Mouse (Mus musculus): ENCODE results near the gene Syne3. TPM values are rescaled to one million over a fixed set of nuclear protein-coding genes. Genes with fewer than 3 reads are reported as not detected.

Gene Syne3
- polyA plus RNA-seq, 1 experiment from 2014 or later, result 0.32 TPM

GRCm38 (mm10) chr12:105025271-105025946, 15.8 kb upstream of the Syne3 start:
- H3K4me3 ChIP-seq, result no peak overlapping the region
- peaks cover 4% of the 10 kb centered on the region; the same call in 1 of the 2 replicates for H3K4me1 ChIP-seq (replicated peaks)
- ATAC-seq (ENCODE audit: insufficient number of reproducible peaks, low FRiP score), result peak; percentile 85
- no peak overlapping the region for H3K4me2 ChIP-seq
- peaks cover 13% of the 10 kb centered on the region for H3K9me3 ChIP-seq (replicated peaks)
- 33% methylated on average over 8 of the region's 8 CpGs for WGBS
- no peaks in the 10 kb centered on the region for H3K27me3 ChIP-seq (replicated peaks)
- H3K9ac ChIP-seq, result no peak overlapping the region
- peaks cover 16% of the 10 kb centered on the region for H3K36me3 ChIP-seq
- no peak overlapping the region for H3K27ac ChIP-seq (ENCODE audit: poor library complexity, severe bottlenecking)

GRCm38 (mm10) chr12:105022776-105023175, 13.2 kb upstream of the Syne3 start:
- Histone ChIP-seq H3K4me3 (no peak overlapping the region), H3K27ac (ENCODE audit: poor library complexity, severe bottlenecking) (no peak overlapping the region), H3K36me3 (no peaks in the 10 kb centered on the region), H3K4me1 (replicated peaks) (peaks cover 13% of the 10 kb centered on the region), H3K9me3 (replicated peaks) (peaks cover 13% of the 10 kb centered on the region), H3K9ac (no peak overlapping the region), H3K4me2 (no peak overlapping the region), H3K27me3 (replicated peaks) (no peaks in the 10 kb centered on the region)
- WGBS, result 93% methylated on average over 9 of the region's 9 CpGs
- ATAC-seq (ENCODE audit: insufficient number of reproducible peaks, low FRiP score), result no peak

GRCm38 (mm10) chr12:105022141-105022540, 12.5 kb upstream of the Syne3 start:
- peaks cover 13% of the 10 kb centered on the region for H3K9me3 ChIP-seq (replicated peaks)
- no peaks in the 10 kb centered on the region for H3K27me3 ChIP-seq (replicated peaks)
- H3K4me3 ChIP-seq, result no peak overlapping the region
- H3K27ac ChIP-seq (ENCODE audit: poor library complexity, severe bottlenecking), result no peak overlapping the region
- ATAC-seq (ENCODE audit: insufficient number of reproducible peaks, low FRiP score), result no peak
- H3K4me2 ChIP-seq, result no peak overlapping the region
- no peak overlapping the region for H3K9ac ChIP-seq
- H3K36me3 ChIP-seq, result no peaks in the 10 kb centered on the region
- peaks cover 9% of the 10 kb centered on the region for H3K4me1 ChIP-seq (replicated peaks)
- 50% methylated on average over 7 of the region's 7 CpGs for WGBS

GRCm38 (mm10) chr12:105021441-105022069, 11.9 kb upstream of the Syne3 start:
- no peak overlapping the region for H3K9ac ChIP-seq
- peaks cover 9% of the 10 kb centered on the region for H3K4me1 ChIP-seq (replicated peaks)
- no peaks in the 10 kb centered on the region for H3K36me3 ChIP-seq
- H3K27ac ChIP-seq (ENCODE audit: poor library complexity, severe bottlenecking), result no peak overlapping the region
- no peak for ATAC-seq (ENCODE audit: insufficient number of reproducible peaks, low FRiP score)
- WGBS, result 70% methylated on average over 8 of the region's 8 CpGs
- H3K4me2 ChIP-seq, result no peak overlapping the region
- H3K27me3 ChIP-seq (replicated peaks), result no peaks in the 10 kb centered on the region
- no peak overlapping the region for H3K4me3 ChIP-seq
- H3K9me3 ChIP-seq (replicated peaks), result peaks cover 13% of the 10 kb centered on the region

GRCm38 (mm10) chr12:105019359-105020219, 10.0 kb upstream of the Syne3 start:
- Histone ChIP-seq H3K27ac (ENCODE audit: poor library complexity, severe bottlenecking) (0 out of 2 replicates have a peak overlapping the region, but pooled peaks have one; percentile 19), H3K4me3 (no peak overlapping the region), H3K4me1 (replicated peaks) (peaks cover 9% of the 10 kb centered on the region), H3K9me3 (replicated peaks) (peaks cover 13% of the 10 kb centered on the region), H3K36me3 (no peaks in the 10 kb centered on the region), H3K27me3 (replicated peaks) (no peaks in the 10 kb centered on the region), H3K9ac (no peak overlapping the region), H3K4me2 (peak overlapping the region; percentile 41)
- 42% methylated on average over 19 of the region's 19 CpGs for WGBS
- ATAC-seq (ENCODE audit: insufficient number of reproducible peaks, low FRiP score), result peak; percentile 81

- Histone ChIP-seq H3K4me3 (no peak overlapping the region), H3K9me3 (replicated peaks) (0 out of 2 replicates have a peak, but pooled peaks cover 4% of the 10 kb centered on the region), H3K4me1 (replicated peaks) (peaks cover 16% of the 10 kb centered on the region), H3K36me3 (no peaks in the 10 kb centered on the region), H3K4me2 (no peak overlapping the region), H3K27ac (ENCODE audit: poor library complexity, severe bottlenecking) (no peak overlapping the region), H3K27me3 (replicated peaks) (peaks cover 14% of the 10 kb centered on the region), H3K9ac (no peak overlapping the region)
- WGBS, result 75% methylated on average over 10 of the region's 10 CpGs
- ATAC-seq (ENCODE audit: insufficient number of reproducible peaks, low FRiP score), result no peak
These were observed 7.0 kb upstream of the Syne3 start for GRCm38 (mm10) chr12:105016639-105017038.

- Histone ChIP-seq H3K9me3 (replicated peaks) (0 out of 2 replicates have a peak, but pooled peaks cover 4% of the 10 kb centered on the region), H3K4me2 (no peak overlapping the region), H3K9ac (no peak overlapping the region), H3K4me1 (replicated peaks) (peaks cover 16% of the 10 kb centered on the region), H3K27me3 (replicated peaks) (peaks cover 18% of the 10 kb centered on the region), H3K4me3 (no peak overlapping the region), H3K36me3 (no peaks in the 10 kb centered on the region), H3K27ac (ENCODE audit: poor library complexity, severe bottlenecking) (no peak overlapping the region)
- no peak for ATAC-seq (ENCODE audit: insufficient number of reproducible peaks, low FRiP score)
- WGBS, result 53% methylated on average over 4 of the region's 4 CpGs
These were observed 6.6 kb upstream of the Syne3 start for GRCm38 (mm10) chr12:105016199-105016598.

GRCm38 (mm10) chr12:105013065-105013464, 3.5 kb upstream of the Syne3 start:
- H3K27me3 ChIP-seq (replicated peaks), result peaks cover 41% of the 10 kb centered on the region
- H3K4me2 ChIP-seq, result peak overlapping the region; percentile 53
- peaks cover 20% of the 10 kb centered on the region for H3K4me1 ChIP-seq (replicated peaks)
- 15% methylated on average over 17 of the region's 17 CpGs for WGBS
- peak overlapping the region; percentile 6; the same call in 1 of the 2 replicates for H3K4me3 ChIP-seq
- no peak overlapping the region for H3K27ac ChIP-seq (ENCODE audit: poor library complexity, severe bottlenecking)
- ATAC-seq (ENCODE audit: insufficient number of reproducible peaks, low FRiP score), result no peak
- H3K36me3 ChIP-seq, result no peaks in the 10 kb centered on the region
- peak overlapping the region; percentile 37; the same call in 1 of the 2 replicates for H3K9ac ChIP-seq
- H3K9me3 ChIP-seq (replicated peaks), result 0 out of 2 replicates have a peak, but pooled peaks cover 4% of the 10 kb centered on the region

GRCm38 (mm10) chr12:105012314-105012713, 2.7 kb upstream of the Syne3 start:
- 93% methylated on average over 4 of the region's 4 CpGs for WGBS
- peaks cover 48% of the 10 kb centered on the region for H3K27me3 ChIP-seq (replicated peaks)
- H3K4me1 ChIP-seq (replicated peaks), result peaks cover 20% of the 10 kb centered on the region
- no peak overlapping the region for H3K9ac ChIP-seq
- ATAC-seq (ENCODE audit: insufficient number of reproducible peaks, low FRiP score), result no peak
- no peak overlapping the region for H3K4me3 ChIP-seq
- no peak overlapping the region for H3K27ac ChIP-seq (ENCODE audit: poor library complexity, severe bottlenecking)
- H3K9me3 ChIP-seq (replicated peaks), result 0 out of 2 replicates have a peak, but pooled peaks cover 4% of the 10 kb centered on the region
- H3K36me3 ChIP-seq, result no peaks in the 10 kb centered on the region
- no peak overlapping the region for H3K4me2 ChIP-seq

GRCm38 (mm10) chr12:105011589-105011988, 2.0 kb upstream of the Syne3 start:
- no peak for ATAC-seq (ENCODE audit: insufficient number of reproducible peaks, low FRiP score)
- H3K9me3 ChIP-seq (replicated peaks), result 0 out of 2 replicates have a peak, but pooled peaks cover 4% of the 10 kb centered on the region
- no peaks in the 10 kb centered on the region for H3K36me3 ChIP-seq
- no peak overlapping the region for H3K27ac ChIP-seq (ENCODE audit: poor library complexity, severe bottlenecking)
- peaks cover 55% of the 10 kb centered on the region for H3K27me3 ChIP-seq (replicated peaks)
- no peak overlapping the region for H3K9ac ChIP-seq
- no peak overlapping the region for H3K4me3 ChIP-seq
- no peak overlapping the region for H3K4me2 ChIP-seq
- H3K4me1 ChIP-seq (replicated peaks), result peaks cover 20% of the 10 kb centered on the region
- WGBS, result 97% methylated on average over 1 of the region's 1 CpGs

Data from heart, embryonic 12.5 days (tissue).